Mouse (Mus musculus): ENCODE measurements around the gene Epm2a.
A peak's percentile ranks its signal among the peaks of the same experiment; 100 is the strongest.

Epm2a gene

GRCm38 (mm10) chr10:11429059-11429812 is 86.0 kb downstream of the Epm2a start:
- no peak for DNase-seq

GRCm38 (mm10) chr10:11436961-11437360 is 93.8 kb downstream of the Epm2a start:
- DNase-seq, result peak; percentile 29

- peak; percentile 21 for DNase-seq
These were observed 95.3 kb downstream of the Epm2a start for GRCm38 (mm10) chr10:11438461-11438860.

- DNase-seq, result no peak
These were observed 96.1 kb downstream of the Epm2a start for GRCm38 (mm10) chr10:11439342-11439741.

- peak; percentile 80 for DNase-seq
These were observed 106.5 kb downstream of the Epm2a start for GRCm38 (mm10) chr10:11449556-11450305.

- DNase-seq, result no peak
These were observed 109.3 kb downstream of the Epm2a start for GRCm38 (mm10) chr10:11452537-11452936.

GRCm38 (mm10) chr10:11457445-11457844 is 114.2 kb downstream of the Epm2a start:
- DNase-seq, result no peak

- DNase-seq, result no peak
These were observed 148.8 kb downstream of the Epm2a start for GRCm38 (mm10) chr10:11491956-11492355.
